Mouse (Mus musculus): ENCODE data around the gene Epha1.

Gene Epha1

DNA sequence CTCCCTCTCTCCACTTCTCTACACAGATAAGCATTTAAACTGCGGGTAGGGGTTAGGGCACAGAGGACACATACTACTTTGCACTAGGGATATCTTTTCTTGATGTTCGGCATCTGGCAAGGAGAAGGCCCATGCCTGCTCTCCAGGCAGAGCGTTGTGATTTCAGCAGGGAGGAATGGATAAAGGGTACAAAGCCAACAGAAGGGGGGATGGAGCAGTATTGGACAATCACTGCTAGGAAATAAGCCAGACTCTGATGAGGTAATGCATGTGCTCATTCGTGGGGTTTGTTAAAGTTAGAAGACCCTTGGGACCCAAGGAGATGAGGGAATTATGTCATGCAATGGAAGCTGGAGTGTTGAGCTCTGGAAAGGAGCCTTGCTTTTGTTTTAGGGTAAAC lies 1.6 kb upstream of the Epha1 start:
- in situ Hi-C loops (cut with MboI, MseI) = loop anchor here (10.0 kb wide), 1 partner anchor 210 kb away; no protein-coding TSS in a partner anchor

DNA sequence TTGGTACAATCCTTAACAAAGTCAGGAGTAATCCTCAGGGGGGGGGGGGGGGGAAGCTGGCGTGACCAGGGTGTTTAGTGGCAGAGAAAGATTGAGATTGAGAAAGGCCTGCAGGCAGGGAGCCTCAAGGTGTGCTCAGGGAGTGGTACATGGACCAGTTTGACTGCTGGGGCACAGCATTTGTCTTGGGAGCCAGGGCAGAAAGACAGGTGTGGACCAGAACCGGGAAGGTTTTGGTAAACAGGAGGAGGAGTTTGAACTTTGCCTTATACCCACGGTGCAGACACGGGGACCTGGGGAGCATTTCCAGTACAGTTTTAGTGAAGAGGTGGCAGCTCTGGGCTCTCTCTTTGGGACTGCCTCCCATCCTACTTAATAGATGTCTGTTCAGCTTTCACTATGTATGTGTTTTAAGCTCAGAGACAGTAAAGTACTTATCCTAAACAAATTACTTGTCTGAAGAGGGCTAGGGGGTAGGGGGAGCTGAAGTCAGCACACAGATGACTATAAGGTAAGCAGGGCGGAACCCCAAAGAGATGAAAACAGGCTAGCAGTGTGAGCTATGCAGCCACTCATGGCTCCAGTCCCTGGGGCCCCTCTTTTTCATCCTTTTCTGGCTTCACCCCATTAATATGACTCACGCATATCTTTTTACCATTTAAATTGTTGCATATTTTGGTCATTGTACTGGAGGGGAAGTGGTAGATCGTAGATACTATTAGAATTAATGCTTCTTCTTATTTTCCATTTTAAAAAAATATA lies 782 bp upstream of the Epha1 start:
- in situ Hi-C loops (cut with MboI, MseI) = loop anchor here (10.0 kb wide), 1 partner anchor 211 kb away; no protein-coding TSS in a partner anchor

DNA sequence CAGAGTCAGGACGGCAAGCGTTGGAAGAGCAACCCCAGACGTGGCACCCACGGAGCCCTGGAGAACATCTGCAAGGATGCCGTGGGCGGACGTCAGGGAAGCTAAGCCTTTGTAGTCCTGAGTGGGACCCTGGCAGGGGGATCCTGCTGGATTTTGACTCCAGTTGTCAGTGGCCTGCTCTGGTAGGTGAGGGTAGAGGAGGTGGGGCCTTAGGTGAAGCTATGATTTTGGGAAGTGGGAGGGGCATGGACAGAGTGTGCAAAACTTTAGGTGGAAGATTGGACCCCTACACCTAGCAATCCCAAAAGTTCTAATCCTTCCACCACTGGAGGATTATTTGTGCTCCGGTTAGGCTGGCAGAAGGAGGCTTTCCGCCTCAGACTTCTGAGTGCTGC lies 650 bp downstream of the Epha1 start:
- in situ Hi-C loops (cut with MboI, MseI) = loop anchor here (10.0 kb wide), 1 partner anchor 212 kb away; no protein-coding TSS in a partner anchor

DNA sequence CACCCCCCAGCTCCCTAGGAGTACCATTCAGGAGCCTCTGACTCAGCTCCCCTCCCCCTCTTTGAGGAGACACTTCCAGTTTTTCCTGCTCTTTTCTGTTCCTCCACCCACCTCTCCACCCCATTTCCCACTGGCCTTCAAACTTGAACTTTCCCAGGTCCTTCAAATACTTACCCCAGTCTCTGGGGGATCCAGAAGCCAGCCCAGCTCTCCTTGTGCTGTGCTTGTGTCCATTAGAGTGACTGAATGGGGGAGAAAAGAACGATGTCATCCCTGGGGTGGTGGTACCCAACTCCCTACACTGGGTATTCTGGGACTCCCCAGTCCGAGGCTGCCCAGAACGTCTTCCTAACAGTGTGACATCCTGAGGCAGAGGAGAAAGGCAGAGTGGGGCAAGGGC lies 1.1 kb downstream of the Epha1 start:
- in situ Hi-C loops (cut with MboI, MseI) = loop anchor here (10.0 kb wide), 1 partner anchor 213 kb away; no protein-coding TSS in a partner anchor

DNA sequence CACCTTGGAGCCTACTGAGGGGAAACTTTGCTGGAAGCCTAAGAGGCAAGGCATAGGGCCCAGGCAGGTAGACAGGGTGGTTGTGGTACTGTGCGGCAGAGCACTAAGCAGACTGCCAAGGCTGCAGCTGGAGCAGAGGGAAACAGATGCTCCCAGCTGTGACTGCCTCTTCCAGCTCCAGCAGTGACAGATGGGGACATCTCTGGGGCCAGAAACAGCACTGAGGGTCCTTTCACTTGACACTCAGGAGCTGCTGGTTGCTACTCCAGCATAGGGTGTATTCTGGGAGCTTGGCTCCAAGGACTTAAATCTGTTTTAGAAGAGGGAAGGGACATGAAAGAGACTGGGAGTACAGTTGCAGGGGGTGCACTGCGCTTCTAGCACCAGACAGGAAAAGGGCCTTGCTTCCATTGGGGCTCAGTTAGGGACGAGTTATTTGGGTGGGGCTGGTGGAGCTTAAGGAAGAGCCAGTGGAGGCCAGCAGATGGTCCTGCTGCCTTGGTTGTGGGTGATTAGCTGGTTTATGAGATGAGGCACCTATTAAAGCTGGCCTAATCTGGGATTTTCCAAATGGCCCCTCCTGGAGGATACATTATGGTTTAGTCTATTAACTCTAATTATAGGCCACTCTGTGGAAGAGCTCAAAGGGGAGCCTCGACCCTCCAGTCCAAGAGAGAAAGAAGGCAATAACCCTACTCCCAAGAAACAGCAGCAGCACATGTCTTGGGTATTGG lies 2.3 kb downstream of the Epha1 start:
- in situ Hi-C loops (cut with MboI, MseI) = loop anchor here (10.0 kb wide), 1 partner anchor 214 kb away; no protein-coding TSS in a partner anchor

DNA sequence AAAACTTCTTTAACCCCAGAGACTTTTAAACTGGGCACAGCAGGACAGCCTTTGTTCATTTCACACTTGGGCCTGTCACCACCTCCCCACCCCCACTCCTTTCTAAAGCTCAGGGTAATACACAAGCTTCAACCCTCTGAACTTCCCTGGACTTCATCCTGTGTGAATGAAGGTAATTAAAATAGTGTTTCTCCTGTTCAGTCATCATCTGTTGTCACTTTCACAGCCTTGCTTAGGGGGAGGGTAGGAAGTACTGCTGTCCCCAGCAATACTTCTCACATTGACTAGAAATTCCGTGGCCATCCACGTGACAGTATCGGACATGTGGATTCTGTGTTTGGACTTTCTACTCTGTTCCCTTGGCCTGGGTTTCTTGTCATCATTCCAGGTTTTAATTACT lies 3.2 kb downstream of the Epha1 start:
- in situ Hi-C loops (cut with MboI, MseI) = loop anchor here (10.0 kb wide), 1 partner anchor 215 kb away; no protein-coding TSS in a partner anchor

DNA sequence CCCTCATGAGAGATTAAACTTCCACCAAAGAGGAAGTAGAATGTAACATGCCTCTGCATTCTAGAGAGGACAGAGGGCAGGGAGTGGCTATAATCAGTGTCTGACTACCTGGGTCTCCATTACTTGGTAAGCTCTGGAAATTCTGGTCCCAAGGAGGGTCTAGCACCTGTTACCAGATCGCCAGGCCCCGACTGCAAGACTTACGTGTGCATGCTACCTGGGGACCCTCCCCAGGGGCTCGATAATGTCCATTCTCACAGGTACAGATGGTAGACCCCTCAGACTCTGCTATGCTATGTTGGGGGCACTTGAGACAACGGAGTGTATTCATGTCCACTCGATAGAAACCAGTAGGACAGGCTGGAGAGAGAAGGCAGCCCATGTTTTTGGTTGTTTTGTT lies 7.9 kb downstream of the Epha1 start:
- in situ Hi-C loops (cut with MboI, MseI) = no loop called here

DNA sequence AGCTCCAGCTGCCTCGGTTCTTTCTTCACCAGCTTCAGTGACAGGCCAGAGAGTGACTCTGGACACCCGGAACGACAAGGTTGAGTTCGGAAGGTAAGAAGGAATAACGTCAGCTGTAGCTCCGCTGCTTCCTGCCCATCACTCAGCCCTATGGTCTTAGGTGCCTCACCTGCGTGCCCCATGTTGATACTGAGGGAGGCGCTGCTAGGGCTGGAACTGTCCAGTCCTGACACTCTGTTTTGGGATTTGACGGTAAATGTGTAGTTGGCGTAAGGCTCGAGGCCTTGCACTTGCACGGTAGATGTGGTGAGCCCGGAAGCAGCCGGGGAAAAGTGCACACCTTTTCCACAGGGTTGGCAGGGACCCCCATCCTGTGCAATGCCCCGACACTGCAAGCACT lies 8.5 kb downstream of the Epha1 start:
- in situ Hi-C loops (cut with MboI, MseI) = no loop called here

DNA sequence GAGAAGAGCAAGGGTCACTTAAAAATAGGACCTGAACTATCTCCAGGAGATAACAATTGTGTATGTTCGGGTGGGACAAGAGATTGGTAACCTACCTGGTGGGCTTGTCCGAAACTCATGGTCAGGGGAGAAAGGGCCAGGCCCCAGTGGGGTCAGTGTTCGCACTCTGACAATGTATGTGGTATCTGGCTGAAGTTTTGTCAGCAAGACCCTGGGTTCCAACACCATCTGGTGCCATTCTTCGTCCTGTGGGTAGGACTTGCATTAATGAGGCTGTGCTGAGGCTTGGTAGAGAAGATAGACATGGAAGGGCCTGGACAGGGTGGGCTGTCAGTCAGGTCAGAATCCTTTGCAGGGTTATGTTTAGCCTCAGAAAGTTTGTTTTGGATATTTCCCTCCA lies 9.0 kb downstream of the Epha1 start:
- in situ Hi-C loops (cut with MboI, MseI) = no loop called here

DNA sequence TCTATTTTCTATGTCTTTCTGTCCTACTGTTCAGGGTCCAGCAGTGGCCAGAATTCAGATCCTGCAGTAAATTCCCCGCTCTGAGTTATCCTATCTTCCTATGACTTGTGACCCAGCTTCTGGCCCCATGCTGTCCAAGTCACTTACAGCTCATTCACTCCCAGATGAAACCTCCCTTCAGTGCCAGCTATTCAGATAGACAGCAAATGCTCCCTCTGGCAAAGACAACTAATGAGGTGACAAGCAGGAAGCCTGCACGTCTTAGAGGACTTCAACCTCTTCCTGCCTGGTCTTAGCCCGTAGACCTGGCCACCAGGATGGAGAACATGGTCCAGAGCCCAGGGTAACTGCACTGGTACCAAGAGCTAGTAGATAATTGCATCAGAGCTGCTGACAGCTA lies 10.1 kb downstream of the Epha1 start:
- in situ Hi-C loops (cut with MboI, MseI) = no loop called here

DNA sequence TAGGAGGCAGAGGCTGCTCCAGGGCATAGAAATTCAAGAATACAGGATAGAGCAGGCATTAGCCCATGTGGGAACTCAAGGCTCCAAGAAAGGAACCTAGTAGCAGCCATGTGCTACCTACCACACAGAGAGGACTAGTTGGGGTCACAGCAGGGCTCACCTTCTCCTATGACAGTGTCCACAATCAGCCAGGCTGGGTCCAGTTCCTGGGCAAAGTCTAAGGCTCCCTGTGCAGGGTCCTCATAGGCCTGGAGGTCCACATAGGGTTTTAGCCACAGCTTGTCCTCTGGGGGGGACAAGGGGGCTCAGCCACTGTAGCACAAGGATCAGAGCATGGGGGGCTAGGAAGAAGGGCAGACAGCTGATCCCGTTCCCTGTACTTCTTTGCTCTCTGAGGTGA lies 10.6 kb downstream of the Epha1 start:
- in situ Hi-C loops (cut with MboI, MseI) = no loop called here

DNA sequence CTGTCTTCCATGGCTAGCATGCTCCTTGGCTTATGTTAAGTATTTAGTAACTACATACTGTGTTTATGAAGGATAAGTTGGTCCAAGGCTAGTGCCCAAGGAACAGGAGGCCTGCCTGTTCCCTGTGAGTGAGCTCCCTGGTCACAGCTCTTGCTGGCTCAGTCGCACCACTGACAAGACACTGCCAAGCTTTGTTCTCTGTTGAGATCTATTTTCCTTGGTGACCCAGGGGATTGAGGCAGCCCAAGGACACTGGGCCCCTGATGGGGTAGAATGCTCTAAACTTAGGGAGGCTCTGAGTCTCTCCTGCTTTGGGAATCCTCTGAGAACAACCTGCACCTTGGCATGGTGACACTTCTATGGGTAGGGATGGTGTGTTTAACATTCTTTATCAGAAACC lies 11.0 kb downstream of the Epha1 start:
- in situ Hi-C loops (cut with MboI, MseI) = no loop called here

DNA sequence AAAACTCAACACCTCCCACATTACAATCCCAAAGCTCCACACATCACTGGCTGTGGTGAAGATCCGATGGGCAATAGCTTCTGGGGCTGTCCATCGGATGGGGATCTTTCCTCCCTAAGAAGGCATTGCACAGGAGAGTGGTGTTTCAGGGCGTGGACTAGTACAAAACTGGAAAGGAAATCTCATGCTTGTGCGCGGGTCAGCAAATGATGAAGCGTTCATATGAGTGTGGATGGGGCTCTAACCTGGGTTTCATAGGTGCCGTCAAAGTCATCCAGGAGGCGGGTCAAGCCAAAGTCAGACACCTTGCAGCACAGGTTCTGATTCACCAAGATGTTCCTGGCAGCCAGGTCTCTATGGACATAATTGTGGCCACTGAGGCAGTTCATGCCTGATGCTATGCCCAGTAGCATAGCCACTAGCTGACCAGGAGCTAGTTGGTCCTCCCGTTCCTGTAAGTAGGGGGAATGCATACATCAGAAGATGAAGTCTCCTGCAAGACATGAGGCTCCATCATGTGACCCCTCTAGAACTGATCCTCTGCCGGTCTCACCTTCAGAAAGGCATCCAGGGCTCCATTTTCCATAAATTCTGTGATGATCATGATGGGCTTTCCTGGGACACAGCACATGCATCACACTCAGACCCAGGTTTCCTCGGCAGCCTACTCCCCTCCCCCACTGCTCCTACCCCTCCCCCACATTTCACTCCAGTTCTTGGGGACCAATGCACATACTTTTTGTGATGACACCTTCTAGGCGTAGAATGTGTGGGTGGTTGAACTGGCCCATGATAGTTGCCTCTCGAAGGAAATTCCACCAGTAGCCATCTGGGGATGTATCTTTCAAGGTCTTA lies 11.8 kb downstream of the Epha1 start:
- in situ Hi-C loops (cut with MboI, MseI) = no loop called here

DNA sequence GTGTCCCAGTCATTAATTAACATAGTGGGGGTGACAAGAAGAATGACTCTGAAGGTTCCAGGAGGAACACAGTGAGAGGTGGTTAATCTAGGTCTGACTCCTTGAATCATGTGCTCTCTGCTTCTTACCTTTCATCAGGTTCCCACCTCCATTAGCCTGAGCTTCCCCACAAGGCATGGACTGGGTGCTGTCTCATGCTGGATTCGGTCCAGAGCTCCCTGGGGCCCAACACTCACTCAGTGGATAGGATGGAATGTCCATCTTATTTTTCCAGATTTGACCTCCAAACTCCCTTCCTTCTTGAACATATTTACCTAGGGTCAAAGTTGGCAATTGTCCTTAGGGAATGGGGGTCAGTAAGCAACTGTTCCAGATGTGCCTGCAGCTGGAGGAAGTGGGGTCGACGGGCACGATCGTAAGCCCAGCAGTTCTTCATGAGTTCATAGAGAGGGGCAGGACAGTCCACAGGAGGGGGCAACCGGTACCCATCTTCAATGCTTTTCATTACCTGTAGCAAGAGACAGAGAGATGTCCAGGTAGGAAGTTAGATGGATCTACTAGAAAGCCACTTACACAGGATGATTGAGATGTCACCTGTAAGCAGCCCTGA lies 12.7 kb downstream of the Epha1 start:
- in situ Hi-C loops (cut with MboI, MseI) = no loop called here

DNA sequence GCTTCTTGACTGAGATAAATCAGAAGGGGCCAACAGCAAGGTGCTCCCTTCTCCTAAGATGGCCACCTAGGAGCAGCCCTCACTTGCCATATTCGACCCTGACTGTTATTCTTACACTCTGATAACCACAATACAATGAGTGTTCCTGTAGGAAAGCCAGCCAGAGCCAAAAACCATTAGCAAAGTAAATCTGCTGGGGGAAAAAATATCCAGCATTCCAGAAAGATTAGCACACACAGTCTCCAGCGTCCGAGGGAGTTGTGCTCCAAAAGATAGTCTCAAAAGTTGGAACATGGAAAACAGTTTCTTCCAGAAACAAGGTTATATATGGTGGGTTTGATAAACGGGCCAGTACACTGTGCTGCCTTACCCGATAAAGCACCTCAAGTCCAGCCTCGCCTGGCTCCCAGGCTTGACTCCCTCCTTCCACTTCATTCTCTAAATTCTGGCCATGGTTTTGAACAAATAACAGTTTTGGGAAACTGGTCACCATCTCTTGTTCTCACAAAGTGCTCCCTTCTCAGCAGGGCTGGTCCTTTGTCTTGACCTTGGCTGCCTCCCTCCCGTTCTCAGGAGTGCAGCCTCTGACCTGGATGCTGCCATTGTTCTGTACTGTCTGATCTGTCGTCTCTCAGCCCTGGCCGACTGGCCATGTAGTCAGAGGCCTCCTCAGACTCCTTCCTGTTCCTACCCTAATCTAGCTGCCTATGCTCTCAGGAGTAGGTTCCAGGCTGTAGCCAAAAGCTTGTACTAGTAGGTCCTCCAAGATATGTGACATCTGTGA lies 13.5 kb downstream of the Epha1 start:
- in situ Hi-C loops (cut with MboI, MseI) = loop anchor here (5.0 kb wide), 1 partner anchor 92 kb away; no protein-coding TSS in a partner anchor

DNA sequence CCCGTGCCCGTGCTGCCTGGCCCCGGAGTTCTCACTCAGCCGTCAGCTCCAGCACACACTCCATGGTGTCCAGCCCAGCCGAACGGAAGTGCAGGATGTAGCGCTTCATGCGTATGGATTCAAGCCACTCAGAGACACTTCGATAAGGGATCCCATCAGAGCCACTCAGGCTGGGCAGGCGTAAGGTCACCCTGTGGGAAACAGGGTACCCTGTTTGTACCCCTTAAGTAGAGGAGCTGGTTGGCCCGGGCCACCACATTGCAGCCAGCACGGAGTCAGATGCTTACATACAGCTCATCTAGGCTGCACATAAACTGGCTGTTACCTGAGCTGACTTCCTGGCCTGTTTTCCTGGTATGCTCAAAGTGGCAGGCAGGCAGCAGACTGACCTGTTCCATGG lies 14.2 kb downstream of the Epha1 start:
- in situ Hi-C loops (cut with MboI, MseI) = loop anchor here (5.0 kb wide), 1 partner anchor 92 kb away; no protein-coding TSS in a partner anchor

DNA sequence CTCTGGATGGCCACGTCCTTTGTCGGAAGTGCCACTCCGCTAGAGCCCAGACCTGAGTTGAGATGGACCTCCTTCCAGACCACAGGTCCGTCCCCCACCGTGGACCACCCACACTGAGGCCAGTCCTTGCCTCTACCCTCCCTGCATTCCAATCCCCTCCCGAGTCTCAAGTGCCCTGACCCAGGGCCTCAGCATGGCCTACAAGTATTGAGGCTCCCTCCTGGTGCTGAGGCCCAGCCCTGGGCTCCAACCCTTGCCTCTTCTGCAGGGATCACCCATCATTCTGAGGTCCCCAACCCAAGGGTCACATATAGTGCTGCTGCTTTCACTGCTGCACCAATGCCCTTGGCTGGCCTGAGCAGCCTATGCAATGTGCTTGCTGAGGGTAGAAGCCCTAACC lies 15.2 kb downstream of the Epha1 start:
- in situ Hi-C loops (cut with MboI, MseI) = loop anchor here (5.0 kb wide), 1 partner anchor 91 kb away; no protein-coding TSS in a partner anchor

DNA sequence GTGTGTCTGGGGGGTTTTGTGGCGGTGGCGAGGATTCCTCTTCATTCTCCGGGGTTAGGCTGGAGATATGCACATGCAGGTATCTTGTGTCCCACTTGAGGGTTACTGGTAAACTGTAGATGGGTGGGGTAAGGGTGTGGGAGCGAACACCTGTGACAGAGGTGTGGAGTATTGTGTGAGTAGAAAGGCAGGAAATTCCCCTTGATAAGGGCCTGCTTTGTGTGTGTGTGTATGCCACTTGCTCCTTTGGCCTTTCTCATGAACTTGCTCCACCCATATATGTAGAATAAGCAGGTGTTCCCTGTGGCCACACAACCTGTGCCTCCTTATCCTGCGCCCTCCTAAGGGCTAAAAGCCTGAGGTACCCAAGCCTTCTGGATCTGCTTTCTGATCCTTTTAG lies 16.2 kb downstream of the Epha1 start:
- in situ Hi-C loops (cut with MboI, MseI) = loop anchor here (5.0 kb wide), 1 partner anchor 90 kb away; no protein-coding TSS in a partner anchor

DNA sequence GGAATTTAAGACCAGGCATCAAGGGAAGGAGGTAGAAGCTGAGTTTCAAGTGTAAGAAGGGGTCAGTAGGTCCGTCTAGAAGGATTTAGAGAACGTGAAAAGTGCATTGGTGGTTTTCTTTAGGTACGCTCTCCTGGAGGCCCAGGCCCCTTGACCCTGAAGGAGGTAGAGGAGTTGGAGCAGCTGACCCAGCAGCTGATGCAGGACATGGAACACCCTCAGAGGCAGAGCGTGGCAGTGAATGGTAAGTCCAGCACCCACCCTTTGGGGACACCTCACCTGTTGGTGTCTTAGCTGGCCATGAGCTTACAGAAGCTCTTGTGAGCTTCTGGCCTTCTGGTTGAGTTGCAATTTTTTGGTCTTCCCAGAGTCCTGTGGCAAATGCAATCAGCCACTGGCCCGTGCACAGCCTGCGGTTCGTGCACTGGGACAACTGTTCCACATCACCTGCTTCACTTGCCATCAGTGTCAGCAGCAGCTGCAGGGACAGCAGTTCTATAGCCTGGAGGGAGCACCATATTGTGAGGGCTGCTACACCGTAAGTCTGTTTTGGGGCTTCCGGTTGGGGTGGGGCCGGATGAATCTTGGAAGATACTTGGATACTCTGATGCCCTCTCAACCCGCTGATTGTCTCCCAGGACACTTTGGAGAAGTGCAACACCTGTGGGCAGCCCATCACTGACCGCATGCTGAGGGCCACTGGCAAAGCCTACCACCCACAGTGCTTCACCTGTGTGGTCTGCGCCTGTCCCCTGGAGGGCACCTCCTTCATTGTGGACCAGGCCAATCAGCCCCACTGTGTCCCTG lies 17.1 kb downstream of the Epha1 start:
- in situ Hi-C loops (cut with MboI, MseI) = loop anchor here (5.0 kb wide), 1 partner anchor 89 kb away; no protein-coding TSS in a partner anchor

All from regulatory T cell (primary cell).